Mouse (Mus musculus): ENCODE results near the gene Tenm4.

The Tenm4 gene

GRCm38 (mm10) chr7:96476987-96477613 lies 306.1 kb downstream of the Tenm4 start:
- DNase-seq (ENCODE audit: low spot score): no peak

GRCm38 (mm10) chr7:96479139-96479538 lies 308.1 kb downstream of the Tenm4 start:
- DNase-seq (ENCODE audit: low spot score): no peak

GRCm38 (mm10) chr7:96480351-96480983 lies 309.4 kb downstream of the Tenm4 start:
- DNase-seq (ENCODE audit: low spot score): no peak

DNA sequence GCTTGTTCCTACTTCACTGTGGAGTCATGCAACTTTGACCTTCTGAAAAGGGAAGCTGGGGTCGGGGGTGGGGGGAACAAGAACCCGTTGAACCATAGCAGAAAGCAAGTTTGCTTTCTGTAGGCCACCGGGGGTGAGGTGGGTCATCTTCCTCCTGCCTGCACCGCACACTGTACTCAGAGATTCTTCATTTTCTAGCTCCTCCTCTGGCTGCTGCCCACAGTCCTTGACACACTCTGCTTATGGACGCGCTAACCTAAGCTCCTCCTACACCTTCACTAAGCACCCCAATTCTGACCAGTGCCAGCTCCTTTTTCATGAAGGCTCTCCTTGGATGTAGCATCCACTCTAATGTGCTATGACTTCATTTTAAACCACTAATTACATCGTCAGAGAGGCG lies 311.9 kb downstream of the Tenm4 start:
- no peak for DNase-seq (ENCODE audit: low spot score)

GRCm38 (mm10) chr7:96484006-96484581 lies 313.0 kb downstream of the Tenm4 start:
- no peak for DNase-seq (ENCODE audit: low spot score)

DNA sequence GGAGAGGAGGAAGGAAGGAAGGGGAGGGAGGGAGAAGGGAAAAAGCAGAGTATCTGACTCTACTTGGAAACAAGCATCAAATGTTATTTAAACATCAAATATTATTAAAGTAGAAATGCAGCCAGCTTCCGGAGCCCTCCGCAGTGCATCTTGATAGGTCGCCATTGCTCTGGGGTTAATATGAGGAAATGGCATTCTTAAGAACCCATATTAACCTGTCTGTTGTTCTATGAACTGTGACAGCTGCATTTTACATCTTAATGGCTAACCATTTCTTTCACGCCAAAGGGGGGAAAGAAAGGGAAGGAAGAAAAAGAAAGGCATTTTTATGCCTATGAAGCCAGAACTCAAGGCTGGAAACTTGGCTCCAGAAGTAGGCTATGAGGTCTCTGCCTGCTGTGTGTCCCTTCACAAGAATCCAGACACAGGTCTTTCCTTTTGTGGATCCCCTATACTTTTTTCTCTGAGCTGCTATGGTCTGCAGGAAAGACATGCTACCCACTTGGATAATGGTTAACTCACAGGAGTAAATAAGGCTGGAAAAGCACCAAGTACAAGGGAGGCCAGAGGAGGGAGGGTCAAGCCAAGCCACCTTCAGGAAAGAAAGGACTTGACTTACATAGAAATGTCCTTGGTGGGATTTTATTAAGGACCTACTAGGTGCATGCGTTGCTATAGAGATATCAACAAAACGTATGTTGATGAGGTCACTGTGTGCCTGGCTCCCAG lies 318.5 kb downstream of the Tenm4 start:
- DNase-seq (ENCODE audit: low spot score): no peak

- no peak for DNase-seq (ENCODE audit: low spot score)
Measured at GRCm38 (mm10) chr7:96491896-96492295, 320.9 kb downstream of the Tenm4 start.

DNA sequence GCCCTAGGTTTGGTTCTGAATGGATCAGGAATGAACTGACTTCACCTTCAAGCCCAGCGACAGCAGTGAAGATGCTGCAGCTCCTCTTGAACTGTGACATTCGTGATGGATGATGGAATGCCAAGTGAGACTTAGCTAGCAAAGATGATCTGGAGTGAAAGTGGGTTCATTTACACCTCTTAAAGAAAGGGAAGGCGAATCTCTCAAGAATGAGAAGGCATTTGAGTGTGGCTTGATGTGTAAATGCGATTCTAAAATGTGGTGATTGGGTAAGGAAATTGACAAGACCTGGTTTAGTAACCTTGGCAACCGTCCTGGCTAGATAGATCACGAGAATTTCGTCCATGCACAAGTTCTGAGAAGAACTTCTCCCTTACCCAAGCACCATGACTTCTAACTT lies 321.6 kb downstream of the Tenm4 start:
- no peak for DNase-seq (ENCODE audit: low spot score)

GRCm38 (mm10) chr7:96494057-96494456 lies 323.0 kb downstream of the Tenm4 start:
- DNase-seq (ENCODE audit: low spot score): no peak

DNA sequence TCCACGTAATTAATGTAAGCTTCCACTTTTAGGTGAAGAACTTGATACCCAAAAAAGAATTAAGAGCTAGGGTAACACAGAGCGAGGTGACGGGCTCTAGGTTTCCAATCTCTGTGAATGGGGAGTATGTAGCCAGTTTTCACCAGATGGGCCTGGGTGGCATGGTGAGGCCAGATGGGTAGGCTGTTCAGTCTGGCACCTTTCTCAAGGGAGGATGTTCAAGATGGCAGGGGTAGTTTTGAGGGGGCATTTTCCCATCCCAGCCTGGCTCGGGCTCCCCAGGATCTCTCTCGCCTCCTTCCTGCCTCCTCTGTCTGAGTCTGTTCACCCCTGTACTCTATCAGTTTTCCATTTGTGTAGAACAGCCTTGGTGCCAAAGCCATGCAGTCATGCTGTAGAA lies 329.1 kb downstream of the Tenm4 start:
- no peak for DNase-seq (ENCODE audit: low spot score)

DNA sequence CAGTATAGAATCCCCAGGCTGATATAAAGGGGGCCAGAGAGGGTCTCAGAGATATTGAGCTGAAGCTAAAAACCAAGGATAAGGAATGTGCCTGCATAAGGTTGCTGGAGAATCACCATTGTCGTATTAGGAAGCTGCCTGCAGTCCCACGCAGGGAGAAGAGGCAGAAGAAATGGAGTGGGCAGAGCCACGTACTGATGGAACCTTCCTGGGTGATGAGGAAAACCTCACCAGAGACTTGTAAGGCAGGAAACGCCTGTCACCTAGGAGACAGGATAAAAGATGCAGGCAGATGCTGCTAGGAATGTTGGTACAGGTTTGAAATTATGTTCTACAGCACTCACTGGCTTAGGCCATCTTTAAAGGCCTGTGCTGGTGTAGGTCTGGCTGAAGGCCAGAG lies 329.8 kb downstream of the Tenm4 start:
- no peak for DNase-seq (ENCODE audit: low spot score)

GRCm38 (mm10) chr7:96502321-96502973 lies 331.4 kb downstream of the Tenm4 start:
- DNase-seq (ENCODE audit: low spot score): no peak

DNA sequence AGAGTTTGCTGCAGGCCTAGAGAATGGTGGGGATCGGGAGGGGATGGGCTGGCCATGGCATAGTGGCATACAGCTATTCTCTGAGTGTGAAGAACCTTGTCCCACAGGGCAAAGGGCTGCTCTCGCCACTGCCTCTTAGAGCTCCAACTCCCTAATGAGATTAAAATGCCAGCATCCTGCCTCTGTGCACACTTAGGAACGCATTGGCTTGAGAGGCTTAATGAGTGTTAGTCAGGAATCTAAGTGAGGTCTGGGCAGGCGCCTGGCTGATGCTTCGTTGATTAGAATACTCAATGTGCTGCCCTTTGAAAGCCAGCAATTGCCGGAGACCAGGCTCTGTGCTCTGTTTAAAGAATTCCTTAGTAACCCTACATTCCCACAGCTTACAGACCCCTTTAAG lies 334.5 kb downstream of the Tenm4 start:
- DNase-seq (ENCODE audit: low spot score): no peak

DNA sequence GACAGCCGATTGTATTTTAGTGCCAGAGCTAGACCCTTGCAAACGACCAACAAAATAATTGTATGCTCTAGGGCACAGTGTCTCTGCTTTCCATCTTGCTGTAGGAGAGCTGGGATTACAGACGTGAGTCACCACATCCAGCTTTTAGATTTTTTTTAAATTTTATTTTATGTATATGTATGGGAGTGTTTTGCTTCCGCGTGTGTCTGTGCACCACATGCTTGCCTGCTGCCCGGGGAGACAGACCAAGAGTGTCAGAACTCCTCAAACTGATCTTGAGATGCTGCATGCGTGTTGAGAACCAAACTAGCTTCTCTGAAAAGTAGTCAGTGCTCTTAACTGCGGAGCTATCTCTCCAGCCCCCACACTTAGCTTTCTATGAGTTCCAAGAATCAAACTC lies 336.0 kb downstream of the Tenm4 start:
- no peak for DNase-seq (ENCODE audit: low spot score)

DNA sequence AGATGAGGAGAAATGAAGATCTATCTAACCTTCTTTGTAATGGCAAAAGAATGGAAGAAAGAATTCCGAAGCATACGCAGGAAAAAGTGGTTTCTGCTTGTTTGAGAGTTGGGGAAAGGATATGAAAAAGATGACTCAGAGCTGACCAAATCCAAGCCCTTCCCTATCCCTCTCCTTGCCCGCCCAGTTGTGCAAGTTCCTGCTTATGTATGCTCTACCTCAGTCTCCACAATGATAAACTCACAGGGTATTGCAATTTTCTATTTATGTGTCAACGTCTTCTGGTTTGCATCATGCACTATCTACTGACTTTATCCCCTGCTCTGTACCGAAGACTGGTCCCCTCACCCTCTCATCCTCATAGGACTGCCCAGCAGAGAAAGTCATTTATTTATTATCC lies 339.4 kb downstream of the Tenm4 start:
- no peak for DNase-seq (ENCODE audit: low spot score)

DNA sequence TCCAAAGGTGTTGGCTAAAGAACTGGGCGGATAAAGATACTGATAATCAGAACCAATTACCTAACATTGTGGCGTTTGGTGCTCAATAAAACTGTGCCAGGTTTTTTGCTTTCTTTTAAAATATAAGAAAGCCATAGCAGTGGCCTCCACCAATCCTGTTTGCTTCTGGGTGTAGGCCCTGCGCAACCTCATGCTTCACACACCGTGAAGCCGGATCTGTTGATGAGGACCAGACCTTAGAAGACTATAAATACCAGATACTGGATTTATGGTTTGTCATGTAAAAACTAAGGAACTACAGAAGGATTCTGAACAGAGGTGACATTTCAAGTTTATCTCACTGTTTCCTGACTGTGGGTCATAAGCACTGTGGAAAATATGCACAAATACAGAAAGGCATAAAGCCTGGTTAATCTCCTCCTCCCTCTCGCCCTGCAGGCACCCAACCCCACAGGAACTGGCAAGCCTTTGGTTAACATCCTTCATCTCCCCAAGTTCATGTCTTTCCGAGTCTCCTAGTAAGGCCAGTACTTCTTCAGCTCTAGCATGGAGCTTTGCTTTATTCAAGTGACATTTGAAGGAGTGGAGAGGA lies 340.1 kb downstream of the Tenm4 start:
- no peak for DNase-seq (ENCODE audit: low spot score)

DNA sequence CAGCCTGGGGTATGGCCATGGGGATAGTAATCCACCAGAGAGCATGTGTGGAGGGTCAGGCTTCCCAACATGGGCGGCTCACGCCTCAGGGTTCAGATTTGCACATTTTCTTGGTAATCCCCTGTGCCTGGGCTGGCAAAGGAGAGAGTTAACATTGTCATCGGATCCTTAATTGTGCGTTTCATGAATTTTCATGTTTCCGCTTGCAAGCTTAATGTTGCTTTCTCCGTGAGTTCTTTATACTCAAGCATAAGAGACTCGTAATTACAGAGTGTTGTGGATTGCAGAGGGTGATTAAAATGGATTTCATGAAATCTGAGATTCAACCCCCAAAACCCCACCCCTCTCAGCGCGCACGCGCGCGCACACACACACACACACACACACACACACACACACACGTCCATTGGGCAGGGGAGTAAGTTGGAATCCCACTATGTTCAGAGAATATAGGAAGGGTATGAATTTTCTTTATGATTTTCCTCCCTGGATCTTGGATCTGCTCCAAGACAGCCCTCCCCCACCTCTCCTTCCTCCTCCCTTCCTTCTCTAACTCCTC lies 341.0 kb downstream of the Tenm4 start:
- DNase-seq (ENCODE audit: low spot score): no peak

DNA sequence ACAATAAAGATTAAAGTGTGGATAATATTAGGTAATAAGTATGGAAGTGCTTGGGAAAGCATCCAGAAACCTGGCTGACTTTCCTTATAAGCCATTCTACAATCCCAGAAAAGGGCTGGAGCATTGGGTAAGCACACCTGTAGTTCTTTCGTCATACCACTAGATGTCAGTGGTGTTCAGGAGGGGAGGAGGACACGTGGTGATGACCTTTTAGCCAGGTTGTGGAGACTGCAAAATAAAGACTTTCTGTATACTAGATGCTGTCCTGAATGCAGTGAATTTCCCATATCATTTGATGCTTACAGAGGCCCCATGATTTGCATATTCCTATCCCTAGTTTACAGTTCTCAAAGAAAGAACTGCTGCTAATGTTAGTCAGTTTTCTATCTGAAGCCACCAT lies 348.2 kb downstream of the Tenm4 start:
- peak; percentile 79 for DNase-seq (ENCODE audit: low spot score)

DNA sequence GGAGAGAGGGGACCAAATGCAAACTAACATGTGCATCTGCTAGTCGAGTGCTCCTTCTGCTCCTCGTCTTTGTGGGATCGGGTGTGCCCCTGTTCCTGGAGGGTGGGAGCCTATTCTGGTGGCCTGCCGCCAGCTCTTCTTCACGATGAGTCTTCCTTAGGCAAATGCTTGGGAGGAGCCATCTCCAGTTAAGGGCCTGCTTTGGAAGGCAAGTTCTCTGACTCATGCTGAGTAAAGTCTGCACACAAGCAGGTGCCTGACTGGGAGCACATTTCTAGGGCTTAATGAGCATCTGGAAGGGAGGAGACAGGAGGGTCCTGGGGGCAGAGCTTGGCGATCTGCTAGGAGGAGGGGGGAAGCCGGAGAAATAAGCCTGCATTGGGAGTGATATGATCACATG lies 350.9 kb downstream of the Tenm4 start:
- no peak for DNase-seq (ENCODE audit: low spot score)

GRCm38 (mm10) chr7:96523673-96524072 lies 352.6 kb downstream of the Tenm4 start:
- no peak for DNase-seq (ENCODE audit: low spot score)

DNA sequence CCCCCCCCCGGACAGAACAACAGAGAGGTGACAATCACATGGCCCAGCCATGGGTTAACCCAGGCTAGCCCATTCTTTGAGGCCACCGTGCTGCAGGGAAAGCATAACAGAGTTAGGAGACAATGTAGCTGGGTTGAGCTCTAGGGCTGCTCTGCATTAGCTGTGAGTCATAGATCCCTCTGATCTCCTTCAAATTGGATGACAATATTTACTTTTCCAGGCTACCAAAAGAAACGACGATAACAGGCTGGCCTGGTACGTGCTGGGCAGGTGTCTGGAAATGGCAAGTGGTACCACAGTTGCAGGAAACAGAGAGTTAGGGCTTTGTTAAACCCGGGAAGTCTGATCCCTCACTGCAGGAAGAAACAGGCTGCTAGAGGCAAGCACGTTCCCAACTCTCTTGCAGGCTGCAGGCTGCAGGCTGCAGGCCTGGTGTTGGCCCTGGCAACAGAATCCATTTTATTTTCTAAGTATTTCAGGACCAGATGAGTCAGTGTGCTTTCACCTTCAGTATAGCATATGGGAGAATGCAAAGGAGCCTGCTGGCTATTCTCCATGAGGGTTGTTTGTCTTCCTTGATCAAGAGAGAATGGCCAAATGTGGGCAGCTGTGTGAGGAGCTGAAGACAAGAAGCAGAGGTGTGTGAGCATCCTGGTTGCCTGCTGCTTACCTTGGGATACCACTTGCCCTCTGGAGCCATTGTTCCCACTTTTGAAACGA lies 353.6 kb downstream of the Tenm4 start:
- DNase-seq (ENCODE audit: low spot score): no peak

All from embryo, embryonic 10.5 days (tissue).